Mouse (Mus musculus) kidney, adult 11 months (tissue): Measurements from ENCODE around the gene Ttc39b.

Experiments
- DNase-seq: peaks from one replicate; pipeline ENCODE4 v3.0.0; 2022

The Ttc39b gene

GRCm38 (mm10) chr4:83323910-83324684, at the start of gene Ttc39b:
TSS of gene Ttc39b (minus strand) at chr4:83324255.
- DNase-seq = peak; percentile 99

GRCm38 (mm10) chr4:83373381-83373780, 49.3 kb upstream of the Ttc39b start:
- DNase-seq = no peak

- DNase-seq = no peak
Observed at GRCm38 (mm10) chr4:83357738-83358137, 33.7 kb upstream of the Ttc39b start.

- DNase-seq = no peak
Observed at GRCm38 (mm10) chr4:83354786-83355185, 30.7 kb upstream of the Ttc39b start.

GRCm38 (mm10) chr4:83353949-83354348, 29.9 kb upstream of the Ttc39b start:
- DNase-seq = no peak

GRCm38 (mm10) chr4:83353276-83353675, 29.2 kb upstream of the Ttc39b start:
- DNase-seq = no peak

GRCm38 (mm10) chr4:83350719-83351118, 26.7 kb upstream of the Ttc39b start:
- DNase-seq = peak; percentile 74

GRCm38 (mm10) chr4:83348970-83349369, 24.9 kb upstream of the Ttc39b start:
- DNase-seq = no peak

GRCm38 (mm10) chr4:83343895-83344294, 19.8 kb upstream of the Ttc39b start:
- DNase-seq = no peak

- DNase-seq = no peak
Observed at GRCm38 (mm10) chr4:83343146-83343823, 19.2 kb upstream of the Ttc39b start.

- DNase-seq = no peak
Observed at GRCm38 (mm10) chr4:83342268-83342970, 18.4 kb upstream of the Ttc39b start.

GRCm38 (mm10) chr4:83339393-83339792, 15.3 kb upstream of the Ttc39b start:
- no peak for DNase-seq

- no peak for DNase-seq
Observed at GRCm38 (mm10) chr4:83337717-83338116, 13.7 kb upstream of the Ttc39b start.

- DNase-seq = no peak
Observed at GRCm38 (mm10) chr4:83330369-83330768, 6.3 kb upstream of the Ttc39b start.

GRCm38 (mm10) chr4:83329615-83330014, 5.6 kb upstream of the Ttc39b start:
- no peak for DNase-seq

- DNase-seq = peak; percentile 48
Observed at GRCm38 (mm10) chr4:83328026-83328945, 4.2 kb upstream of the Ttc39b start.

GRCm38 (mm10) chr4:83327526-83327925, 3.5 kb upstream of the Ttc39b start:
- DNase-seq = no peak

GRCm38 (mm10) chr4:83325366-83325765, 1.3 kb upstream of the Ttc39b start:
- no peak for DNase-seq

- peak; percentile 82 for DNase-seq
Observed at GRCm38 (mm10) chr4:83323201-83323903, 703 bp downstream of the Ttc39b start.

- DNase-seq = no peak
Observed at GRCm38 (mm10) chr4:83319736-83320135, 4.3 kb downstream of the Ttc39b start.

GRCm38 (mm10) chr4:83318758-83319157, 5.3 kb downstream of the Ttc39b start:
- DNase-seq = no peak

- DNase-seq = no peak
Observed at GRCm38 (mm10) chr4:83317826-83318348, 6.2 kb downstream of the Ttc39b start.
